Mouse (Mus musculus) bone marrow macrophage, adult 2 months (primary cell): ENCODE results near the gene Fbxo44. TPM values are rescaled to one million over a fixed set of nuclear protein-coding genes. Genes with fewer than 3 reads are reported as not detected.

ENCODE experiments used
- H3K27ac ChIP-seq: 2 replicates; pipeline ENCODE4 v1.5.1; 2012; ENCODE audit warnings: low read depth, low read length; ENCODE audit not compliant: insufficient read depth
- H3K4me1 ChIP-seq: 2 replicates; pipeline ENCODE4 v1.6.1; 2012; ENCODE audit warnings: low read length; ENCODE audit not compliant: control insufficient read depth, insufficient read depth
- H3K4me3 ChIP-seq: 2 replicates; pipeline ENCODE4 v1.5.1; 2012; ENCODE audit warnings: mild to moderate bottlenecking, low read length, moderate library complexity; ENCODE audit not compliant: insufficient read depth
- CTCF ChIP-seq: IDR thresholded peaks from 2 replicates; pipeline ENCODE4 v1.5.1; 2012; ENCODE audit warnings: low read depth, mild to moderate bottlenecking, low read length, moderate library complexity
- POLR2A ChIP-seq: IDR thresholded peaks from 2 replicates; pipeline ENCODE4 v1.6.1; 2012; ENCODE audit warnings: mild to moderate bottlenecking, low read depth, low read length, borderline replicate concordance
- polyA plus RNA-seq: library from polyadenylated mRNA; stranded (reverse); fragments of >200 nt; gene quantifications from 2 replicates; pipeline ENCODE4 v1.2.4, GENCODE M21; 2012; ENCODE audit not compliant: missing spikeins, insufficient read depth, insufficient read length

Fbxo44 gene
- polyA plus RNA-seq, 1 experiment, result 8.3 TPM

- H3K4me1 ChIP-seq, result no peaks in the 10 kb centered on the region
- H3K4me3 ChIP-seq, result no peak overlapping the region
- no peak overlapping the region for H3K27ac ChIP-seq
- TF ChIP-seq POLR2A (no peak), CTCF (no peak)
Observed at GRCm38 (mm10) chr4:148166431-148166830, 6.1 kb upstream of the Fbxo44 start.

DNA sequence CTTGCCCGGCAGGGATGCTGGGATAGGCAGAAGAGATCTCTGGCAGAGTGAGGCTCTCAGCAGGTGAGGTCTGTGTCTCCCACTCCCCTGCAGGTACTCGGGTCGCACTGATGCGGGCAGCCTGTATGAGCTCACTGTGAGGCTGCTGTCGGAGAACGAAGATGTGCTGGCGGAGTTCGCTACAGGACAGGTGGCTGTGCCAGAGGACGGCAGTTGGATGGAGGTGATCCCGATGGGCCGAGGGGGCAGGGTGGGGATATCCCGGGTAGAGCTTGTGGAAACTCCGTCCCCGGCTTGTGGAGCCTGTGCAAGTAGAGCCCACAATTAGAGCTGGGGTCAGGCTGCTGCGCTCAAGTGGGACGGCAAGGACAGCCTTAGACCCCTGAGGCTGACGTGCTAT is 5.3 kb upstream of the Fbxo44 start:
- TF ChIP-seq POLR2A (no peak), CTCF (no peak)
- Histone ChIP-seq H3K4me3 (no peak overlapping the region), H3K4me1 (no peaks in the 10 kb centered on the region), H3K27ac (no peak overlapping the region)

- Histone ChIP-seq H3K27ac (no peak overlapping the region), H3K4me1 (no peaks in the 10 kb centered on the region), H3K4me3 (0 out of 2 replicates have a peak overlapping the region, but pooled peaks have one; percentile 26)
- TF ChIP-seq POLR2A (no peak), CTCF (no peak)
Observed at GRCm38 (mm10) chr4:148164461-148164860, 4.2 kb upstream of the Fbxo44 start.

DNA sequence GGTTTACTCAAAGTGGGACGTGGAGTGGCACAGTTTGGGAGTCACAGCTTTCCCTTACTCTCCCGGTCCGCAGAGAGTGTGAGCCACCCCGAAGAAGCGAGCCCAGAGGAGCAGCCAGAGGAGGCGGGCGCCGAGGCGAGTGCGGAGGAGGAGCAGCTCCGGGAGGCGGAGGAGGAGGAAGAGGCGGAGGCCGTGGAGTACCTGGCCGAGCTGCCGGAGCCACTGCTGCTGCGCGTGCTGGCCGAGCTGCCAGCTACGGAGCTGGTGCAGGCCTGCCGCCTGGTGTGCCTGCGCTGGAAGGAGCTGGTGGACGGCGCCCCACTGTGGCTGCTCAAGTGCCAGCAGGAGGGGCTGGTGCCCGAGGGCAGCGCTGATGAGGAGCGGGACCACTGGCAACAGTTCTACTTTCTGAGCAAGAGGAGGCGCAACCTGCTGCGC is 3.7 kb upstream of the Fbxo44 start:
- H3K27ac ChIP-seq, result no peak overlapping the region
- H3K4me1 ChIP-seq, result peaks cover under 1% of the 10 kb centered on the region; the same call in 1 of the 2 replicates
- H3K4me3 ChIP-seq, result peak overlapping the region; percentile 26
- TF ChIP-seq POLR2A, result no peak
- peak; percentile 53 for TF ChIP-seq CTCF

DNA sequence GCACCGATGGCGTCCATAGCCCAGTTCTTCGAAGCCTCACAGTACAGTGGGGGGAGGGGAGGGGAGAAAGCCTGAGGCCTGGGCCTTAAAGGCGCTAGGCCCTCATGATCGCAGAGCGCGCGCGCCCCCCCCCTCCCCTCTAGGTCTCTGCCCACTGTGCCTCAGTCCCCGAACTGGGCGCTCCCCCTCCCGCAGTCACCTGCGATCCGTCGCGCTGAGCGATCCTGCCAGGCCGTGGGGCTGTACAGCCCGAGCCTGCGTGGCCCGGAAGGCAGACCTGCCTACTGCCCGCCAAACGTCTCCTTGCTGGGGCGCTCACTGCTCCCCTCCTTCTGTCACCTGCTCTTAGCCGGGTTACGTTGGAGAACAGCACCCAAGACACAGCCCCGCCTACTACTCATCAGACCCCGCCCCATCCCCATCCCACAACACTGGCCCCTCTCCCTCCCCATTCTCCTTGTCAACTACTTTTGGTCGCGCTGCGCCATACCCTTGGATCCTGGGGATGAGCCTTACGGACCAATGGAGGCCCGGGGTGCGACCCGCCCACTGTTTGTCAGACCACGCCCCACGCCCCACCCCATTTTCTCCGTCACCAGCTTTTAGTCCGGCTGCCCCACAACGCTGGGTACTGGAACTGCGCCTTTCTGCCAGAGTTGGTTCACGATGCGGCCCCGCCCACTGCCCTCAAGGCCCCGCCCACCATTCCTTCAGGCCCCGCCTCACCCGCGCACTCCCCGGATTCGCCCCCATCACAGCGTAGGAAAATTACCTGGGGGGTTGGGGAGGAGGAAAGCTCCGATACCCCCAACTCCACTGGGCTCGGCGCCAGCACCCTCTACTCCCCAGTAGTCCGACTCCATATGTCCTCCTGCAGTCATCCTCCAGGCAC is 492 bp downstream of the Fbxo44 start:
- TF ChIP-seq POLR2A, result no peak
- no peak for TF ChIP-seq CTCF
- Histone ChIP-seq H3K4me3 (peak overlapping the region; percentile 69), H3K27ac (no peak overlapping the region), H3K4me1 (peaks cover 2% of the 10 kb centered on the region; the same call in 1 of the 2 replicates)

DNA sequence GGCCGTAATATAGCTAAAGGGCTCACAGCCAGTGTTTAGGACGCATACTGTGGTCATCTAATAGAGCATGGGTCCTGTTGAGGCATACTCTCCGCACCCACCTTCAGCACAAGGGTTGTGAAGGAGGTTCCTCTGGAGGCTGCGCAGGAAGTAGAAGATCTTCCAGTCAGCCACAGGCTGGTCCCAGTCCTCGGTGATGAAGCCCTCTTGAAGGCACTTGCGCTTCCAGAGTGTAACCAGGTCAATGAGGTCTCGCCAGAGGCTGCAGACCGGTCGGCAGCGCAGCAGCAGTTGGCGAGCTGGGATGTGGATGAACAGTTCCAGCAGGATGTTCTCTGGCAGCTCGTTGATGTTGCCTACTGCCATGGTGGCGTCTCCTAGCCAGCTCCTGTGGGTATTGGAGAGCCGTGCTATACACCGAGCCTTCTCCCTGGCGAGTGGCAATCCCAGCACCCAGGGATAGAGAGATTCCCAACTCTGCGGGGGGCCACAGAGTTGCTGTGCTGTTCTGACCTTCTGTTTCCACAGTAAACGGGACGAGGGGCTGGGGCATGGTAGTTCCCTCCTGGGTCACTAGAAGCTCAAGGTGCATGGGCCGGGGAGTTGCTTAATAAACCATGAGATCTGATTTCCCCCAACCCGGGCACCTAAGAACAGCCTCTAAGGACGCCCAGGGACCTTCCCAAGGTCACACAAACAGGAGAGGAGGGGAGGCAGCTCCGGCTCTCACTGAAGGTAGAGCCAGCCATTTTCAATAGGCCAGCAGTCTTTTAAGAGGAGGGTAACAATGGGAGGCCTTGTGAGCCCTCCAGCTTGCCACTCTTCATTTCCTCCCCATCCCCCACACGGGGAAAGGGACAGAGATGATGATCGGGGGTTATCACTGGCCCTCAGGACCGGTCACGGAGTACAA is 1.6 kb downstream of the Fbxo44 start:
- Histone ChIP-seq H3K27ac (no peak overlapping the region), H3K4me3 (no peak overlapping the region; the same call in 1 of the 2 replicates), H3K4me1 (peaks cover 2% of the 10 kb centered on the region; the same call in 1 of the 2 replicates)
- no peak for TF ChIP-seq POLR2A
- no peak for TF ChIP-seq CTCF

- no peak for TF ChIP-seq POLR2A
- TF ChIP-seq CTCF, result no peak
- Histone ChIP-seq H3K4me1 (peaks cover 8% of the 10 kb centered on the region), H3K4me3 (no peak overlapping the region), H3K27ac (no peak overlapping the region)
Observed at GRCm38 (mm10) chr4:148154982-148155381, 5.3 kb downstream of the Fbxo44 start.

GRCm38 (mm10) chr4:148154006-148154405 is 6.3 kb downstream of the Fbxo44 start:
- H3K4me1 ChIP-seq, result peaks cover 7% of the 10 kb centered on the region
- no peak overlapping the region for H3K4me3 ChIP-seq
- H3K27ac ChIP-seq, result no peak overlapping the region
- TF ChIP-seq CTCF (no peak), POLR2A (no peak)

DNA sequence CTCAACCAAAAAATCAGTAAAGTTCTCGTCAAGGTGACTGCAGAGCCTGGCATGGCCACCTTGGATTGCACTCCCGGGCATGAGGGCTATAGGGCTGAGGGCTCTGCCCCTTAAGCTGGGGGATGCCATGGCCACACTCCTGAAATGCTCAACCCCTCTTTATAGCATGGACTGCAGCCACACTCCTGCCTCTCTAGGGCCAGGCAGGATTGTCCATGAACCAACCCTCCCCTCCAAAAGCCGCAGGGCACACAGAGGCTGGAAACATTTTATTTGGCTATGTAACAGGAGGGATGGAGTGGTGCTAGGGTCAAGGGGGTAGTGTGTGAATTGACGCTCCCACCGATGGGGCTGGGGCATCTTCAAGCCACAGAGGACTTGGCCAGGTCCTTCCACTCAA is 7.7 kb downstream of the Fbxo44 start:
- Histone ChIP-seq H3K4me3 (no peak overlapping the region), H3K4me1 (peaks cover 7% of the 10 kb centered on the region), H3K27ac (no peak overlapping the region)
- TF ChIP-seq CTCF, result no peak
- no peak for TF ChIP-seq POLR2A
